Mouse (Mus musculus) lung, embryonic 14.5 days (tissue): ENCODE results near the gene Rps6ka2. TPM values are rescaled to one million over a fixed set of nuclear protein-coding genes. Genes with fewer than 3 reads are reported as not detected.

ENCODE experiments used
- ATAC-seq: fragments of 200-750 bp; cut with Nextera tagmentation; 2 replicates; pipeline ENCODE4 v1.8.0; 2017; ENCODE audit warnings: mild to moderate bottlenecking, moderate TSS enrichment, moderate library complexity; ENCODE audit not compliant: insufficient read depth
- DNase-seq: peaks from one replicate; pipeline ENCODE4 v3.0.0-alpha.2; 2015
- H3K27ac ChIP-seq: fragments of 300-500 bp; sonication (generic); 2 replicates; pipeline ENCODE4 v1.5.1; 2014; ENCODE audit warnings: low read depth, mild to moderate bottlenecking, moderate library complexity
- H3K27me3 ChIP-seq: fragments of 300-500 bp; sonication (generic); 2 replicates; pipeline ENCODE4 v1.6.1; 2014; ENCODE audit warnings: low read length, control low read depth; ENCODE audit not compliant: insufficient read depth
- H3K36me3 ChIP-seq: fragments of 300-500 bp; sonication (generic); 2 replicates; pipeline ENCODE4 v1.6.1; 2014; ENCODE audit warnings: control low read depth; ENCODE audit not compliant: insufficient read depth
- H3K4me1 ChIP-seq: fragments of 300-500 bp; sonication (generic); 2 replicates; pipeline ENCODE4 v1.6.1; 2014; ENCODE audit warnings: antibody characterized with exemption, control low read depth; ENCODE audit not compliant: insufficient read depth
- H3K4me2 ChIP-seq: fragments of 300-500 bp; sonication (generic); 2 replicates; pipeline ENCODE4 v1.6.1; 2014; ENCODE audit warnings: mild to moderate bottlenecking
- H3K4me3 ChIP-seq: fragments of 300-500 bp; sonication (generic); 2 replicates; pipeline ENCODE4 v1.5.1; 2014; ENCODE audit warnings: low read depth, low read length
- H3K9ac ChIP-seq: fragments of 300-500 bp; sonication (generic); 2 replicates; pipeline ENCODE4 v1.6.1; 2014
- H3K9me3 ChIP-seq: fragments of 300-500 bp; sonication (generic); 2 replicates; pipeline ENCODE4 v1.6.1; 2016; ENCODE audit warnings: low read depth, low read length, control low read depth
- CTCF ChIP-seq: IDR thresholded peaks from 2 replicates; pipeline ENCODE4 v1.5.1; 2016; ENCODE audit warnings: antibody characterized with exemption, low read depth
- WGBS: fragments of 180-500 bp; shearing (Covaris S2); extraction: QIAGEN DNeasy Blood & Tissue Kit; methylation state at CpG from one replicate; pipeline ENCODE4 v1.1.7; 2014; 5-methylcytosine and 5-hydroxymethylcytosine counted together
- polyA plus RNA-seq: library from polyadenylated mRNA; unstranded; fragments of >200 nt; fragmentation: Nextera tagmentation; extraction: Ambion mirVana; gene quantifications from 2 replicates; pipeline ENCODE4 v1.2.1, GENCODE M21; 2014

Gene Rps6ka2
- polyA plus RNA-seq, 1 experiment from 2014 or later: 16.9 TPM

DNA sequence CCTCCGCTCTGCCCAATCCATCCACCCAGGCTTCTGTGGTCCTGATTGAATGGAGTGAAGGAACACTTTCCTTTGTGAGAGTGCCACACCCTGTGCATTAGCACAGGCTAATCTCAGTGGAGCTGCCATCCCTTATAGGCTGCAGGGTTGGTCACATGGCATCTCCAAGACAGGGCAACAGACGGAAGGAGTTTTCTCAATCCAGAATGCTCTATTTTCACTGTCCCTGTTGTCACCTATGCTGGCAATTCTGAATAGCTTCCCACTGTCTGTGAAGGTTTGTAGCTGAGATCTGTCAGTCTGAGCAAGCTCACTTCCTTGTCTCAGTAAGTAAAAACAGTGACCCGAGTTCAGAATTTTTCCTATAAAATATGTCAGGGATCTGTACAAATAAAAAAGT is 19.5 kb downstream of the Rps6ka2 start:
- H3K4me3 ChIP-seq: no peak overlapping the region

DNA sequence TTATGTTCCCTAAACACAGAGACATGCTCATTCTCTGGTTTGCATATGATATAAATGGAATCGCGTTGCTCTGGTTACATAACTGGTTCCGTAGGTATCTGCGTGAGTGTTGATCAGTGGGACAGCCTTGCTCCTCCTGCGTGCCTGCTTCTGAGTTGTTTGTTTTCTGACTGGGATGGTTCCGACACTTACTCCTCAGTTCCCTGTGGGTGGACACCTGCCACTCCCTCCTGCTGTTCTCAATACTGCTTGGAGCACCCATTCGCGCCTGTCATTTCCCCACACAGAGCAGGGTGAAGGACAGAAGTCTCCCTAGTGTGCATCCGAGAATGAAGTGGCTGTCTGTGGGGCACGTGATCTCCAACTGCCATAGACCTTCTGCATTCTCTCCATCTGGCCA is 20.1 kb downstream of the Rps6ka2 start:
- Histone ChIP-seq H3K4me2 (no peak overlapping the region), H3K27me3 (no peaks in the 10 kb centered on the region), H3K9ac (no peak overlapping the region), H3K4me1 (no peaks in the 10 kb centered on the region), H3K9me3 (no peaks in the 10 kb centered on the region), H3K36me3 (no peaks in the 10 kb centered on the region), H3K27ac (no peak overlapping the region), H3K4me3 (no peak overlapping the region)
- DNase-seq (no peak), ATAC-seq (no peak)
- WGBS: 81% methylated on average over 10 of the region's 10 CpGs
- no peak for TF ChIP-seq CTCF

More for the DNA sequence above, 19.5 kb downstream of the Rps6ka2 start:
- no peak for TF ChIP-seq CTCF
- Histone ChIP-seq H3K36me3 (no peaks in the 10 kb centered on the region), H3K27ac (no peak overlapping the region), H3K9me3 (no peaks in the 10 kb centered on the region), H3K4me2 (no peak overlapping the region), H3K9ac (no peak overlapping the region), H3K27me3 (no peaks in the 10 kb centered on the region), H3K4me1 (no peaks in the 10 kb centered on the region)
- ATAC-seq: no peak
- no peak for DNase-seq
- WGBS: 86% methylated on average over 3 of the region's 3 CpGs

DNA sequence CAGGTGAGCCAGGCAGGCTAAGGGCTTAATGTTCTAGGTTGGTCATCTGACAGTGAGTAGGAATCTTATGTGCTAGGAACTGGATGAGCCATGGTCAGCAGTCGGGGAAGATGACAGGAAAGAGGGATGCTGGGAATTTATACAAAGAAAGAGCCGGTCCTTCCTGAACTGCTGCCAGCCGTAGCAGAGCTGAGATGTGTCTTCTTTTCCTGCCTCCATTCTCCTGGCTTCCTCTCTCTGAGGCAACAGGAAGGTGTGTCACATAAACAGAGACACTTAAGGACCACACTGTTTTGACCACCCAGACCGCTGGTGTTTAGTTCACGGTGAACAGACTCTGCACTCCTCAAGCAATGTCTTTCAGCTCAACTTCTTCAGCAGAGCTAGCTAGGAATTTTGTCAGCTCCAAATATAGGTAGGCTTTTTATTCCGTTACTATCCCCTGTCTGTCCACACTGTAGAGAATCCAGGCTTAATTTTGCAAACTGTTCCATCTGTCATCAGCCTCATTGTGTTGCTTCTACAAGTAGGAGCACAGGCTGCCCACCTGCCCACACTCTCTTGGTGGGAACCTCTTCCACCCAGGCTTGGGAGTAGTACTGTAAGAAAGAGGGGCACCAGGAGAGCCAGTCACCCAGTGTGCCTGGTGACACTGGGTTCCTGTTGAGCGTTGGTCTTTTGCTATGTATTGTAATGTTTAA is 24.4 kb downstream of the Rps6ka2 start:
- Histone ChIP-seq H3K36me3 (no peaks in the 10 kb centered on the region), H3K9ac (no peak overlapping the region), H3K27ac (no peak overlapping the region), H3K4me2 (no peak overlapping the region), H3K4me3 (no peak overlapping the region), H3K4me1 (no peaks in the 10 kb centered on the region), H3K27me3 (no peaks in the 10 kb centered on the region), H3K9me3 (no peaks in the 10 kb centered on the region)
- 69% methylated on average over 7 of the region's 7 CpGs for WGBS
- no peak for TF ChIP-seq CTCF
- ATAC-seq (no peak; the same call in 1 of the 2 replicates), DNase-seq (peak; percentile 66)

DNA sequence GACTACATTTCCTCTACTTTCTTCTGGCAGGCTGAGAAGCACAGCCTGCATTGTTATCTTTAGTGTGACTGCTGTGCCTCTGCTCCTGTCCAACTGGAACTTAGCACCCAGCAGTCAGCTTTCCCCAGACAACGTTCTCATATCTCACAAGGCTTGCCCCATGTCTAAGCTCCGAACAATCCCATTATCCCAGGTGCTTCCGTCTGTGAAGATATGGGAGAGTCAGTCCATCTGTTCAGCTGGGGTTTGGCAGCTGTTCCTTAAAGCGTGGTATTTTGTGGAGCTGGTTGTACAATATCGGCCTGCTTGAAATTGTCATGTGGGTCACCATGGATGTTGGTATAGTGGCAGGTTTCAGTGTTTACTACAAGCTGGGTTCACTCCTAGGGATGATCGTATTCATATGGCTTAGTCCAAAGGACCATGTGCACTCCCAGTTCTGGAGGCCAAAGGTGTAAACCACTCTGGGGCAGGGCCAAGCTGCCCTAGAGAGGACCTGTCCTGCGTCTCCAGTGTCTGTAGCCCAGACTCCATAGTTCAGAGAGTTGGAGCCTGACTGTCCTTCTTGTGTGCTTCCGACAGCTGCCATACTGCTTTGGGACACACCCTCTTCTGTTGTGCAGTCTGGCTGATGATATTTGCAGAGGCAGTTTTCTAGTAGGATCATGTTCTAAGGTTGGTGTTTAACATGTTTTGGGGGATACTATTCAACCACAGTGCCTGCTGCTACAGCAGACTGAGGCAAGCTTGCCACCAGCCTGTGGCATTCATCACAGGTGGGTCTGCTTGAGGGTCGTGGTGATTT is 27.4 kb downstream of the Rps6ka2 start:
- no peak overlapping the region for H3K27ac ChIP-seq
- DNase-seq (no peak), ATAC-seq (no peak)
- no peak for TF ChIP-seq CTCF
- H3K9me3 ChIP-seq: no peaks in the 10 kb centered on the region
- H3K4me2 ChIP-seq: no peak overlapping the region
- H3K4me3 ChIP-seq: no peak overlapping the region
- no peaks in the 10 kb centered on the region for H3K4me1 ChIP-seq
- no peak overlapping the region for H3K9ac ChIP-seq
- H3K27me3 ChIP-seq: no peaks in the 10 kb centered on the region
- no peaks in the 10 kb centered on the region for H3K36me3 ChIP-seq
- WGBS: 54% methylated on average over 9 of the region's 9 CpGs

DNA sequence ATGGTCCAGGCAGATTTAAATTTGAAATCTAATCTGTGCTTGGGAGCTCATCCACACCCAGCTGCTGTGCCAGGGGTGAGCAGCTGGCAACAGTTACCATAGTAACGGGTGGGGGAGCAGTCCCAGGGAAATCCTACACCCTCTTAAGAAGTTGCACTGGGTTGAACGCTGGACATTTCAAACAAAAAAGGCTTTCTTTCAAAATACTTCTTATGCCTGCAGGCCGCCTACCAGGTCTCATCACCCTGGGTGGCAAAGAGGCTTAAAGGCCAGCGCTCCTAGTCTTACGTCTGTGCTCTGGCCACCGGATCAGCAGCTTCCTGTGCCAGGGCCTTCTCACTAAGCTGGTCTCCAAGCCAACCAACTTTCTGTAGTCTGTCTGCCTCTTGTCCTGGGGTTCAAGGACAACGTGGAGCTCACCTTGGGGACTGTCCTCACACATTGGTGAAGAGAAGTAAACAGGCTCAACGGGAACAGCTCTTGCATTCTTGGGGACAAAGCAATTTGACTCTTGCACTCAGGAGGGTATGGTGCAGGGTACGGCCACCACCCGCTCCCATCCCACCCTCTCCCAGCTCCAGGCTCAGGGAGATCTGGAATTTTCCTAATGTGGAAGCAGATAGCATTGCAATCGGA is 35.0 kb downstream of the Rps6ka2 start:
- no peak overlapping the region for H3K9ac ChIP-seq
- no peak overlapping the region for H3K4me3 ChIP-seq
- H3K27me3 ChIP-seq: no peaks in the 10 kb centered on the region
- no peaks in the 10 kb centered on the region for H3K4me1 ChIP-seq
- WGBS: 43% methylated on average over 11 of the region's 11 CpGs
- H3K9me3 ChIP-seq: no peaks in the 10 kb centered on the region
- H3K27ac ChIP-seq: no peak overlapping the region
- no peaks in the 10 kb centered on the region for H3K36me3 ChIP-seq
- no peak overlapping the region for H3K4me2 ChIP-seq
- TF ChIP-seq CTCF: no peak
- ATAC-seq (peak; percentile 62), DNase-seq (peak; percentile 28)

DNA sequence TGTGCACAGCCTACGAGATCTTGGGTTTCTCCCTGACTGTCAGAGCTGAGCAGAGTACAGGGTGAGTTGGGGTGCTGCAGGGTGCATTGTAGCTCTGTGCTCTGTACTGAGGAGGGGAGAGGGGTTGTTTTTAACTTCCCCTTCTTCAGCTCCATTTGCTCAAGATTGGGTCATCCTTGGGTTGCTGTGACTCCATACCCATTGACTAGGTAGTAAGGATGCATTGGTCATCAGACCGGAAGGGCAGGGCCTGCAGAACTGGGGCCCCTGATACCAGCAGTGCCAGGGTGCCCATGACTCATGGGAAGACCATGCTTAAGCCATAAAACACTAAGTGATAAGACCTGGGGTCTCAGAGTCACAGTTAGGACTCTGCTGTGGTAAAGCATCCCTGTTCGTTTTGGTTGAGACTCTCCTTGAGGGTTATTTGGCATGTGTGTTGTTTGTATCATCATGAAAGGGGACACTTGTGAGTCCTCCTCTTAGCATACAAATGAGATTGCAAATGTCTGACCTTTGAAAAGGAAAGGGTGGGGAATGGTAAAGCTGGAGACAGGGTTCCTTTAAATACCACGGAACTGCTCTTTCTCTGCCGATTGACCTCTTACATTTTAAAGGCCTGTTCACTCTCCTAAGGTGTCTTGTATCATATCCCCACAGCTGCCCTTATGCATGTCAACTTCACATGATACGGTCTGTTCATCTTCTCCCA is 36.7 kb downstream of the Rps6ka2 start:
- no peak overlapping the region for H3K4me3 ChIP-seq
- no peak overlapping the region for H3K9ac ChIP-seq
- no peak overlapping the region for H3K27ac ChIP-seq
- TF ChIP-seq CTCF: no peak
- no peaks in the 10 kb centered on the region for H3K4me1 ChIP-seq
- no peaks in the 10 kb centered on the region for H3K9me3 ChIP-seq
- ATAC-seq: no peak
- no peaks in the 10 kb centered on the region for H3K36me3 ChIP-seq
- no peak overlapping the region for H3K4me2 ChIP-seq
- WGBS: 82% methylated on average over 6 of the region's 6 CpGs
- no peaks in the 10 kb centered on the region for H3K27me3 ChIP-seq
- no peak for DNase-seq
